Mouse (Mus musculus): ENCODE measurements around the gene Tmem44.
"Not testable (repeated sequence)": the region's sequence is repeated elsewhere in the genome, so short reads cannot be mapped to it uniquely, and the experiment has no call there.

Tmem44 gene

DNA sequence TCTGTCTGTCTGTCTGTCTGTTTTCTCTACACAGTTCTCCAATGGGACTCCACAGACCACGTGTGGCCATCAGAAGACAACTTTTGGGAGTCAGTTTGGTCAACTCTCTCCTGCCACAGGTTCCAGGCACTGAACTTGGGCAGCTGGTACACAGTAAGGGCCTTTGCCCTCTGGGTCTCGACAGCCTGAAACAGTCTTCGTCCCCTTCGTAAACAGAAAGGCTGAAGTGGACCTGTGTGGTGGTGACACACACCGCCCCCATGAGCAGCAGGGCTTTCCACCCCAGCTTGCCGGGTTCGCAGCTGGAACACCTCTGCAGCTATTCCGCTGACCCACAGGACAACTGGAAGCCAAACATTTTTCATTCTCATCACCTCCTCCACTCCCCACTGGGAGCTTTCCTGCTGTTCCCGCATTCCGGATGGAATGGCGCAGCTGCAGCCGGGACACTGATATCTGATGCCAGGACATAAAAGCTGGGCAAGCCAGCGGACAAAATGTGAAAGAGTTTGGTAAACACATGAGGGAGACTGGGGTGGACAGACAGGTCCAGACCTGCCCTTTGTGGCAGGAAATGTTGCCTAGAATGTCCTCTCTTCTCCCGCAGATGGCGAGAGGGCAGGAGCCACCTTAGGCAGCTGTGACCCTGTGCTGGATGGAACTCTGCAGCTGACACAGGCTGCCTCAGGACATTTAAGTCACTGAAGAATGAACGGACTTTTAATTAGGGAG is 51.4 kb downstream of the Tmem44 start:
- no peak for DNase-seq (ENCODE audit: low spot score in 2 of 2)

DNA sequence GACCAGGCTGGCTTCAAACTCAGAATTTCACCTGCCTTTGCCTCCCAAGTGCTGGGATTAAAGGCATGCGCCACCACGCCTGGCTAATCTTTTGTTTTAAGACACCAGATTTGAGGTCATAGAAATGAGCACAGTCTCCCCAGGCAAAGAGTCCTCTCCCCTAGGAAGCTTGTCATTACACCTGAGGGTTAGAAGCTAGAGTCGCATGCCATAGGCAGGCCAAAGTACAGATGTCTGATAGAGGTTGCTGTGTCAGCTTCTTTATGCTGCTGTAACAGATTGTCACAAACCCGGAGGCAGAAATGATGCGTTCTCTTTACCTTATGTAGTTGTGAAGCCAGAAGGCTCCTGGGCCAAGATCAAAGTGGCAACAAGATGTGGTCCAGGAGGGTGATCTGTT is 53.3 kb downstream of the Tmem44 start:
- no peak for DNase-seq (ENCODE audit: low spot score in 2 of 2)

DNA sequence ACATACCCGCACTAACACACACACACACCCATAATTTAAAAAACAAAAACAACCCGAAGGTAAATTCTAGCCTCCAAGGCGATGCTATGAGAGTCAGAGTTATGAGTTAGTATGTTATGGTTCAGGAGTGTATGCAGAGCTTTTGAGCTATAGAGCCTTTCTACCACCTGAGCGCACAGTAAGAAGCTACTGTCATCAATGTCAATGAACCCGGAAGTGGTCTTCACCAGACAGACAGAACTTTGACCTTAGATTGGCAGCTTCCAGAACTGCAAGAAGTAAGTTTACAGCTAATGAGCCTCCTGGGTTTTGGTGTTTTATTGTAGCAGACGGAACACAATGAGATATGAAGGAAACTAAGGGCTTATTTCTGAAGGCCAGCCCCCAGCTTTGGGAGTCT is 55.8 kb downstream of the Tmem44 start:
- no peak for DNase-seq (ENCODE audit: low spot score in 2 of 2)

DNA sequence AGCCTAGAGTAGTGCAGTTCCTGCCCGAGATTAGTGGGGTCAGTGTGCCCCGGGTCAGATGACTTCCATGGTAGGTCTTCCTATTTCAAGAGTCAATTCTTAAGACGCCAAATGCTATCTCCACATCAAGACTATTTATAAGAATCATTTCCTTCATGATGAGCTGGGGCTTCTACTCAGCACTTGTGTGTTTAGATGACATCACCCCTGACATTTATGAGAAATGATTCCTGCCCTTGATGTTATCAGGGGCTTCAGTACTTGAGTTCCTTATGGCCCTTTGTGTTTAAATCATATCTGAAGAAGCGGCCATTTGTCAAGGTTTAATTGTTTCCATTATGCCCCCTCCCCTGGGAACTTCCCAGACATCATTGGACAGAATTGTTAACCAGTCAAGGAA is 58.9 kb downstream of the Tmem44 start:
- no peak for DNase-seq (ENCODE audit: low spot score in 2 of 2)

DNA sequence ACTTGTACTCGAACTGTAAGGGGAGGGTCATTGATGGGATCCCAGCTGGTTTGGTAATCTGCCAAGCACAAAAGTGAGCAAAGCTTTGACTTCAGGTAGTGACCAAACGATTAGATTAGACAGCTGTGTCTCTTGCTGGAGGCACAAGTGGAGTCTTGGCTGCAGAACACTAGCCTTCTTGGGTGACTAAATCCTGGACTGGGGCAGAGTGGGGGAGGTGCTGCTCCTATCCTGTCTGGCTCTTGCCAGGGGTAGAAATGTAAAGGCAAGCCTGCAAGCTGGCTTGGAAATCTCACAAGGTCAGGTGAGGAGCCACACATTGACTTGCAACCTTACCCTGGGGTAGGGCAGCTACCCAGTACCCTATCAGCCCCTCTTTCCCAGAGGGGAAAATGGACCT is 59.9 kb downstream of the Tmem44 start:
- DNase-seq (ENCODE audit: low spot score in 2 of 2) = no peak

DNA sequence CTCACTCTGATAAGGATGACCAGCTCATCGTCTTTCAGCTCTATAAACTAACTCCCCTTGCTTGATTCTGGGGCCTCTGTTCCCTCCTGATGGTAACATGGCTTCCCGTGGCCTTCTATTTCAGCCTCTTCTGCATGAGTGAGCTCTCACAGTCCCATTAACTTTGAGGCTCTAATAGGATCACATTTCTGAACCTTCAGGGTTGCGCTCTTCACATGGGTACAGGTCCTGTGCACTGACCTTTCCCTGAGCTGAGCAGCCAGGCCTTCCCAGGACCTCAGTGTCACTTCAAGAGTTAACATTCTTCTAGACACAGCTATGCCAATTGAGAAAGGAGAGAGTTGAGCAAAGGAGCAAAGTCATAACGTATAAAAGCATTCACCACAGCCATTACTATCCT is 60.3 kb downstream of the Tmem44 start:
- DNase-seq (ENCODE audit: low spot score in 2 of 2) = no peak

DNA sequence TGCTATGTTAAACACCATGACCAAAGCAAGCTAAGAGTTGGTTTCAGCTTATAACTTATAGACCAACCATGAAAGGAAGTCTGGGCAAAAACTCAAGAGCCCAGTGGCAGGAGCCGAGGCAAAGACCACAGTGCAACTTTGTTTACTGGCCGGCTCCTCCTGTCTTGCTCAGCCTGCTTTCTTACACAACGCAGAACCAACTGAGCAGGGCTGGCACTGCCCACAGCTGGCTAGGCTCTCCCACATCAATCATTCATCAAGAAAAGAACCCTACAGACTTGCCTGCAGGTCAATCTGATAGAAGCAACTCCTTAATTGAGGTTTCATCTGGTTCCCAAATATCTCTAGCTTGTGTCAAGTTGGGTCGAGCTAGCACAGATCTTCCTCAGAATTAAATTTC is 61.0 kb downstream of the Tmem44 start:
- no peak for DNase-seq (ENCODE audit: low spot score in 2 of 2)

DNA sequence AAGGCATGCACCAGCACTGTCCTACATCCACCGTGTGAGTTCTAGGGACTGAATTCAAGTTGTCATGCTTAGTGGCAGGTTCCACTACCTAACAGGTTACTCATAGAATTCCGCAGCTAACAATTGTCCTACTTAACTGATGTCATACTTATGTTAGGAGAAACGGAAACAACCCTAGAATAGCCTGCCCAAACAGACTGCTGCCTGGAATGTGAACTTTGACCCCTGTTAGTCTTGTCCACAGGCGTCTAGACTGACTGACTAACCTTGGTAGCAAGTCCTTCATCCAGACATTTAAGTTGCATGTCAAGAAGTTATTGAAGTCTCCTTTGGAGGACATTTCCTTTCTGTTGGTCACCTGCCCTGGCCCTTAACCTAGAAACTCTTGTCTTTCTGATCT is 64.1 kb downstream of the Tmem44 start:
- DNase-seq (ENCODE audit: low spot score in 2 of 2) = no peak

DNA sequence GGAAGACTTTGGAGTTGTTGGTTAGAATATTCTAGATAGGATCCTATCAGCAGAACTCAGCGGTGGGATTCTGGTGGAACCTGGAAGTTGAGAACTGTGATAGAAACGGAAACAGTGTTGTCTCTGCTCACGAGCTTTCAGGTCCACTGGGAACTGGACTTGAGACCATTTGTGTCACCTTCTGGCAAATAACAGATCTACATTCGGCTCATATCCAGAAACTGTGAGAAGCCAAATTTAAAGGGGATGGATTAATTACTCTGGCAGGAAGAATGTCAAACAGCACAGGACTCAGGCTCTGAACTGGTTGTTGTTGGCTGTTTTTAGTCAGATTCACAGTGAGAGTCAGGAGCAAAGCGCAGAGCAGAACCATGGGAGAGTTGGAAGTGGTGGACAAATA is 72.9 kb downstream of the Tmem44 start:
- no peak for DNase-seq (ENCODE audit: low spot score in 2 of 2)

DNA sequence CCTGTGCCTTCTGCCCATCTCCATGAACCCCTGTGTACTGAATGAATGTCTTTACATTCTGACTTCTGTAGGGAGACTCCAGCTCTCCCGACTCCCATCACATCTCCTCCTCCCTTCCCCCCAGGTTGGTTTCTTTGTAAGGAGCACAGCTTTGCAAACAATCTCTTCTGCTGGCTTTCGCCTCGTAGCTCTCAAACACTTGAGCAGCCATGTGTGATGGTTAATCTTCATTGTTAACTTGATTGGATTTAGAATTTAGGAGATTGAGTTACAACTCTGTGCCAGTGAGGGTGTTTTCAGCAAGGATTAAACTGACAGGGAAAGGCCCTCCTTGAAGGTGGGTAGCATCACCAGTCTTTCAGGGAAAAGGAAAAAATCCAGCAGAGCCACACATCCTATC is 73.6 kb downstream of the Tmem44 start:
- no peak for DNase-seq (ENCODE audit: low spot score in 2 of 2)

DNA sequence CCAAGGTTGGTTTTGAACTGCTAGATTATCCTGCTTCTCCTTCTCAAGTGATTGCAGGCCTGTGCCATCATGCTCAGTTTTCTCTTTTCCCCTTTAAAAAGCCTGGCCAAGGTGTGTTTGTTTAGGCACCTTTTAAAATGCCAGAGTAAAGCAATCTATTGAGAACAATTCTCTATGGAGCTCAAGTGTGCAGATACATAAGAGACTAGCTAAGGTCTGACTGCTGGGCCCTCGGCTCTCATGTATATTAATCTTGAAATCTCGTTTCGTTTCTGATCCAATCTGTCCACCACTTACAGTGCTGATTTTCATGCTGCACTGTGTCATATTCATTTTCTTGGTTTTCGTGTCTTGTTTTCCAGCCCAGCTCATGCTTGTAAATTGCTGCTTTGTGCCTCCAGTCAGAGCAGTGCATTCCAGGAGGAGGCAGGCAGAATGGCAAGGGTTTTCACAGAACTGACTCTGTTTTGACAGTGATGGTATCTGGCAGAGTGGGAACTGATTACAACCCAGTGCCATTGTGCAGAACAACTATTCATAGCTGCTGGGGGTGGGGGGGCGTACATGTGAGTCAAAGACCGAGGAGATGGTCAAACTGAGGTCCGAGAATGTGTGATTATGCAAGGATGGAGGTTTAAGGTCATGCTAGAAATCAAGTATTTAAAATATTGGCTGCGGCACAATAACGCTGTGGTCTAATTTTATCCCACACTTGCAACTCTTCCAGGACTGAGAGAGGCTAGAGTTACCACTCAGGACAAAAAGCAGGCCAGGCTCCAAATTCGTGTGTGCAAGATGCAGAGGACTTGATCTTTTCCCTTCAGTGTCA is 74.8 kb downstream of the Tmem44 start:
- no peak for DNase-seq (ENCODE audit: low spot score in 2 of 2)

DNA sequence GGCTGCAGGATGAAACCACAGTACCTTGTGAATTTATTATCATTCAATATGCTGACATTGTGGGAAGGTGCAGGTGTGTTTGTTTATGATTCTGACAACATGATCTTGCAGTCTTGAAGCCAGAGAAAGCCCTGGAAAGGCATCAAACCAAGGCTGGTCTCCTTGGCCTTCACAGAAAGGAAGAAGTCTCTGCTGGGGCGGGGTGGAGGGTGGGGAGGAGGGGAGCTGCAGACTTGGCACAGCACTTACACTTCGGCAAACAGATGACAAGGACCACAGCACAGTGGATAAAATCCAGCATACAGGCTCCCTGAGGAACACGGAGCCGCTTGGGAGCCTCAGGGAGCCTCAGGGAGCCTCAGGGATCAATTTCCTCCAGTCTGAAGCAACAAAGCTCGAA is 78.2 kb downstream of the Tmem44 start:
- no peak for DNase-seq (ENCODE audit: low spot score in 2 of 2)

DNA sequence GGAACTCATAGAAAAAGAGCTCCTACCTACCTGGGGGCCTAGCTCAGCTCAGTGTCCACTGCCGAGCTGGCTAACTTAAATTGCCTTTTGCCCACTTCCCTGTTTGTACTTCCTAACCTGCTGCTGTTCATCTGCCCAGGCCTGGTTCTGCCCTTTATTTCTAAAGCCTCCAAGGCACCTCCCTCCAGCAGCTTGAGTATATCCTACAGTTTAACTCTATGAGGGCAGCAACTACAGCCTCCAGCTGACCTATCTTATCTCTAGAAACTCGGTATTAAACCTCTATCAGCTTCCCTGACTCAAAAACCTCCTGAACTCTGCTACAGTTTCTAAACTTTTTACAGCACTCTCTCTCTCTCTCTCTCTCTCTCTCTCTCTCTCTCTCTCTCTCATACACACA is 78.7 kb downstream of the Tmem44 start:
- no peak for DNase-seq (ENCODE audit: low spot score in 2 of 2)

DNA sequence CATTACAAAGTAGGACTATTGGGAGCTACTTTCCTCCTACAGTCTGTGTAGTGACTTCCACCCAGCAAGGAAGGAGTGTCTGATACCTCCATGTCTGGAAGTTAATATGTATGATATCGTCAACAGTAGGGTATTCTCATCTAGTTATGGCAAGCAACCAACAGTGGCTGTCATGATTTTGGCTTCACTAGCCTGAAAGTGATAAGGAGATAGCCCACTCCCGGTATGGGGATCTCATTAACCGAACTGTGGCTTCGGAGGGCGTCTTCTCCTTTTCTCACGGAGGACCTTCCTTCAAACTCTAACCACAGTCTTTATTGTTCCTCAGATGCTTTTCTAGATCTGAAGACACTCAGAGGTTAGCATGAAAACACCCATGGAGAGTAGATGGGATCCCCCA is 81.7 kb downstream of the Tmem44 start:
- no peak for DNase-seq (ENCODE audit: low spot score in 2 of 2)

DNA sequence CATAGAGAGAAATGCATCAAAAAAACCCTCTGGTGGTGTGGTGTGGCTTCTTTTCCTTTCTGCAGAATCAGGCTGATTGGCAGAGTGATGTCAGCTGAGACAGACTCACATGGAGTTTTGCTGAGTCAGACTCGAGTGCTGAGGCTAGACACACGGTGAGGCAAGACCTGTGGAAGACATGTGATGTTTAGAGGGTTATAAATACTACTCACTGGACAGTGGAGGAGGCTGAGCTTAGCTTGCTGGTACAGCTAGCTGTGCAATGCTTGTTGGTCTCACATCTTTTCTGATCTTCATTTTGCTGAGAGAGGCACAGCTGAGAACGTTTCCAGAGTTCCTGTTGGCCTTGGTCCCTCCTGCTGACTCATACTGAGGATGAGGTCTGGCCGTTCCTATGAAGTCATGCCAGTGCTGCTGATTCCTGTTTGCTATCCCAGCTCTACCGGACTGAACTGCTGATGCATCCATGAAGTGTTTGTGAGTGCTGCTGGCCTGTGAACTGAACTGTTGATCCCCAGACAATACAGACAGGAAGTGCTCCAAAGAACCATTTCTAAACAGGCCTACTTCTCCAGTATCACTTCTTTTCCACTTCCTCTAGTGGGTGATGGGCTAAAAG is 84.9 kb downstream of the Tmem44 start:
- no peak for DNase-seq (ENCODE audit: low spot score in 2 of 2)

DNA sequence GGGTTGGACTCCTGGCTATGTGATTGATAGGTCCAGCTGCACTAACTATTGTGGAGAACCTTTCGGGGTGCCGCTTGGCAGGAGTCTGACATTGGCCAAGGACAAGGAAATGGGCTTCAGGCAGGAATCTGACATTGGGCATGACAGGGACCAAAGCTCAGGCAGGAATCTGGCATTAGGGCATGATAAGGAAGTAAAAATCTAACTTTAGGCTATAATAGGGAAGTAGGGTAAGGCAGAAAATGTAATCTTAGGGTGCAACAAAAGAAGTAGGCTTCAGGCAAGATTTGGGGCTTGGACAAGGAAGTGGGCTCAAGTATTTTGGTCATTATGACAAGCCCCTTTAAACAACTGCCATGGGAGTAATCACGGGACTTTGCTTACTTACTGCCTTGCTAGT is 85.9 kb downstream of the Tmem44 start:
- DNase-seq (ENCODE audit: low spot score in 2 of 2) = not testable (repeated sequence)

Measured in spleen, postnatal 14 days (tissue).